Mouse (Mus musculus) kidney, adult 2 months (tissue): ENCODE data around the gene Rbms1. TPM values are rescaled to one million over a fixed set of nuclear protein-coding genes. Genes with fewer than 3 reads are reported as not detected.

Experiments
- DNase-seq: peaks from one replicate; pipeline ENCODE4 v3.0.0; 2021
- H3K27ac ChIP-seq: fragments of 200-500 bp; 2 replicates; pipeline ENCODE4 v1.5.1; 2012; ENCODE audit warnings: low read depth, low read length, control low read depth, inconsistent platforms; ENCODE audit not compliant: insufficient read depth
- H3K27me3 ChIP-seq: fragments of 200-500 bp; replicated peaks from 2 replicates; pipeline ENCODE4 v1.6.1; 2012; ENCODE audit warnings: mild to moderate bottlenecking, moderate library complexity, low read length, inconsistent platforms; ENCODE audit not compliant: control insufficient read depth, insufficient read depth
- H3K36me3 ChIP-seq: fragments of 200-500 bp; 2 replicates; pipeline ENCODE4 v1.6.1; 2012; ENCODE audit warnings: mild to moderate bottlenecking, moderate library complexity, low read length, inconsistent platforms; ENCODE audit not compliant: control insufficient read depth, insufficient read depth
- H3K4me1 ChIP-seq: fragments of 200-500 bp; 2 replicates; pipeline ENCODE4 v1.6.1; 2011; ENCODE audit warnings: low read length; ENCODE audit not compliant: control insufficient read depth, insufficient read depth
- H3K4me3 ChIP-seq: fragments of 200-500 bp; 2 replicates; pipeline ENCODE4 v1.5.1; 2011; ENCODE audit warnings: mild to moderate bottlenecking, low read depth, low read length, control low read depth; ENCODE audit not compliant: insufficient read depth
- CTCF ChIP-seq: fragments of 200-500 bp; conservative IDR thresholded peaks from 2 replicates; pipeline ENCODE4 v1.5.1; 2011; ENCODE audit warnings: low read depth, mild to moderate bottlenecking, control low read depth, low read length, moderate library complexity, mixed read lengths; ENCODE audit not compliant: insufficient read depth, insufficient read length
- POLR2A ChIP-seq: fragments of 200-500 bp; IDR thresholded peaks from one replicate; pipeline ENCODE4 v1.6.1; 2011; ENCODE audit warnings: low read depth, low read length, control low read depth
- WGBS: fragments of 180-500 bp; shearing (Covaris S2); methylation state at CpG from one replicate; pipeline ENCODE4 v1.1.7; 2018; 5-methylcytosine and 5-hydroxymethylcytosine counted together
- polyA plus RNA-seq: library from polyadenylated mRNA; depleted of rRNA; stranded (reverse); fragments of >200 nt; gene quantifications from 2 replicates; pipeline ENCODE4 v1.2.3, GENCODE M21; 2012

The Rbms1 gene
- polyA plus RNA-seq, 1 experiment = 73.8 TPM

DNA sequence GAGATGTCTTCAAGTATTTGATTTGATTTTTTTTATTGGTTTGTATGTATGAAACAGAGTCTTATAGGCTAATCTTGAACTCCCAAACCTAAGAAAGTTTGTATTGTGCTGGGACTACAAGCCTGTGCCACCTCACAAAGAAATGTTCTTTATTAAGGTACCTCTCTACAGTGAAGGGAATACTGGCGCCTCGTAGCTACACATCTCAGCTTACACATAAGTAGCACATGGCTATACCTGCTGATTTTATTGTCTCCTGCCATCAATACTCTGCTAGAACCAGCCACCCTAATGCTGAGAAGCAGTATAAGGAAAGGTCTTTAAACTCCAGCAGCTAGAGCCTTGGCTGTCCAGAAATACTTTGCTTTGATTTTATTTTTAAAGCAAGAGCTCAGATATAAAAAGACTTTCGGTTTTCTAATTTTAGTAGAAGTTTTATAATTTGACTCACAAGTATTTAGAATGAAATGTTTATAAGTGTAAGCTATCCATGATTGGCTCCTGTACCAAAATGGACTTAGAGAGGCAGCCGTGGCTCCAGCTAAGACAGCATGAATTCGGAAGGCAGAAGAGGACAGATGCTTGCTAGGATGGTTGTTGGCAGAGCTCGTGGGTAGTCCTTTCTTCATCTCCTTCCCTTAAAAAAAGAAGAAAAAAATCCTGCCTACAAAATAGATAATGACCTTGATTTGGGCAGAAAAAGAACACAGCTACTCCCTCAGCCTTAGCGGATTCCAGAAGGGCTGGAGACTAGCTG, 48.3 kb downstream of the Rbms1 start:
- Histone ChIP-seq H3K36me3 (no peaks in the 10 kb centered on the region), H3K4me1 (peaks cover 10% of the 10 kb centered on the region), H3K27ac (no peak overlapping the region), H3K4me3 (no peak overlapping the region), H3K27me3 (no peaks in the 10 kb centered on the region)
- DNase-seq = no peak
- TF ChIP-seq POLR2A = no peak
- no peak for TF ChIP-seq CTCF
- 77% methylated on average over 7 of the region's 7 CpGs for WGBS

DNA sequence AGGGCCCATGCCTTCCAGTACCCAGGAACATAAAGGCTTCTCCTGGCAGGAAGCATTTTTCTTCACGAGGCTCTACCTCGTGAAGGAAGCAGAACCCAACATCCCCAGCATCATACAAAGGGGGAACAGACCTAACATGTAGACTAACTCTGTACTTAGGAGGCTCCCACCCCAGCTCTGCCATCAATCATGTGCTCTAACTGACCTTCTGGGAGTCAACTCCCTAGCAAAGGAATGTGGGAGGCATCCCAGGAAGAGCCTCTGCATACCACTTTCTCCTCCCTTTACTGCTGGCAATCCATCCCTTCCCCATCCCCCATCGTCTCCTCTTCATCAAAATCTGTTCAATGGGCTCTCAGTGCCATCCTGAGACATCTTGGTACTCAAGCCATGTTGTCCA, 49.7 kb downstream of the Rbms1 start:
- no peak for DNase-seq
- H3K36me3 ChIP-seq = no peaks in the 10 kb centered on the region
- H3K4me1 ChIP-seq = peaks cover 4% of the 10 kb centered on the region; the same call in 1 of the 2 replicates
- H3K4me3 ChIP-seq = no peak overlapping the region
- 60% methylated on average over 3 of the region's 3 CpGs for WGBS
- no peaks in the 10 kb centered on the region for H3K27me3 ChIP-seq
- H3K27ac ChIP-seq = no peak overlapping the region
- no peak for TF ChIP-seq CTCF
- TF ChIP-seq POLR2A = no peak

DNA sequence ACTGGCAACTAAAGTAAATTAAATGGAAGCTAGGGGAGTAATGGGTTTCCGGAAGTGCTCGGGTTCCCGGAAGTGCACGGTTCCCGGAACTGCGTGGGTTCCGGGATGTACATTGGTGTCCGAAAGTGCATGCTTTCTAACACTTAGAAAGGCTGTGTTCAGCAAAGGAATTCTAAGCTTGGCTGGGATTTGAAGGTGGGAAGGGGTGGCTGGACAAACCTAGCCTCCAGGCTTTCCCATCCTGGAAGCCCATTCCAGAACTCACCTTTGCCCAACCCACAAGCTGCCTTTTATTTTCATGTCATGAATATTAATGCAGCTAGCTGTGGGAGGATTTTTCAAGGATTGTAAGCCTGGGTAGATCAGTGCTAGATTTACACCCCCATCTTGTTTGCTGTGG, 51.3 kb downstream of the Rbms1 start:
- TF ChIP-seq CTCF (no peak), POLR2A (no peak)
- peak overlapping the region; percentile 40 for H3K4me3 ChIP-seq
- peaks cover 4% of the 10 kb centered on the region; the same call in 1 of the 2 replicates for H3K4me1 ChIP-seq
- DNase-seq = peak; percentile 40
- no peaks in the 10 kb centered on the region for H3K27me3 ChIP-seq
- H3K27ac ChIP-seq = peak overlapping the region; percentile 64; the same call in 1 of the 2 replicates
- WGBS = 49% methylated on average over 8 of the region's 8 CpGs
- no peaks in the 10 kb centered on the region for H3K36me3 ChIP-seq

DNA sequence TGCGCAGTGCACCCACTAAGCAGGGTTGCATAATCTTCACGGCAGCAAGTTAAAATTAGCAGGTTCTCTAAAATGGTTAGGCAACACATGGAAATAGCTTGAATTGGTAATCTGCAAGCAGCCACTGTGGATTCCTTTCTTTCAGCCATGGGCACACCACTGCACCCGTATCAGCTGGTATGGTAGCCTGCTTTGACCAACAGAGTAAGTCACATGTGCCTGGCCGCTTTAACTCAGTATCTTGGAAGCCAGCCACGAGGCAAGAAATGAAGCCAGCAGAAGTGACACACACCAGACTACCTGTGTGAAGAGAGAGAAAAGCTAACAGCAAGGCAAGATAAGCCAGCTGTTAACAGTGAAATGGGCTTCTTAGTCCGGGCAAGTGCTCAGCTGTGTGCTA, 52.2 kb downstream of the Rbms1 start:
- 30% methylated on average over 6 of the region's 6 CpGs for WGBS
- Histone ChIP-seq H3K4me3 (peak overlapping the region; percentile 2; the same call in 1 of the 2 replicates), H3K36me3 (no peaks in the 10 kb centered on the region), H3K4me1 (peaks cover 4% of the 10 kb centered on the region; the same call in 1 of the 2 replicates), H3K27me3 (no peaks in the 10 kb centered on the region), H3K27ac (peak overlapping the region; percentile 64; the same call in 1 of the 2 replicates)
- TF ChIP-seq POLR2A (no peak), CTCF (no peak)
- peak; percentile 89 for DNase-seq

- WGBS = 89% methylated on average over 4 of the region's 4 CpGs
- TF ChIP-seq POLR2A (no peak), CTCF (no peak)
- no peak for DNase-seq
- no peak overlapping the region for H3K27ac ChIP-seq
- no peaks in the 10 kb centered on the region for H3K27me3 ChIP-seq
- no peak overlapping the region for H3K4me3 ChIP-seq
- H3K36me3 ChIP-seq = no peaks in the 10 kb centered on the region
- peaks cover 4% of the 10 kb centered on the region; the same call in 1 of the 2 replicates for H3K4me1 ChIP-seq
Measured at GRCm38 (mm10) chr2:60908551-60908950, 54.4 kb downstream of the Rbms1 start.

GRCm38 (mm10) chr2:60908116-60908515, 54.9 kb downstream of the Rbms1 start:
- TF ChIP-seq POLR2A (no peak), CTCF (no peak)
- H3K4me3 ChIP-seq = no peak overlapping the region
- DNase-seq = no peak
- H3K4me1 ChIP-seq = peaks cover 4% of the 10 kb centered on the region; the same call in 1 of the 2 replicates
- H3K36me3 ChIP-seq = no peaks in the 10 kb centered on the region
- 78% methylated on average over 12 of the region's 12 CpGs for WGBS
- no peak overlapping the region; the same call in 1 of the 2 replicates for H3K27ac ChIP-seq
- H3K27me3 ChIP-seq = no peaks in the 10 kb centered on the region

- Histone ChIP-seq H3K36me3 (no peaks in the 10 kb centered on the region), H3K4me1 (no peaks in the 10 kb centered on the region), H3K4me3 (no peak overlapping the region), H3K27me3 (no peaks in the 10 kb centered on the region), H3K27ac (no peak overlapping the region)
- TF ChIP-seq POLR2A (no peak), CTCF (peak; percentile 33)
- 9% methylated on average over 3 of the region's 3 CpGs for WGBS
- peak; percentile 47 for DNase-seq
Measured at GRCm38 (mm10) chr2:60905283-60905682, 57.7 kb downstream of the Rbms1 start.
